Mouse (Mus musculus): ENCODE data around the gene Ankrd22.

GRCm38 (mm10) chr19:34120107-34120731 is 45.6 kb downstream of the Ankrd22 start:
- TF ChIP-seq CTCF (IDR thresholded peaks at IDR 0.05; ENCODE audit: extremely low read depth, insufficient read depth, insufficient read length, insufficient replicate concordance) (no peak), POLR2A (IDR thresholded peaks at IDR 0.05; ENCODE audit: low read depth, low read length) (no peak)

Data from spleen, adult 2 months (tissue).